Mouse (Mus musculus) embryonic facial prominence, embryonic 12.5 days (tissue): ENCODE data around the gene Slc35d3. TPM values are rescaled to one million over a fixed set of nuclear protein-coding genes. Genes with fewer than 3 reads are reported as not detected.
A peak's percentile ranks its signal among the peaks of the same experiment; 100 is the strongest.

ENCODE experiments used
- ATAC-seq: fragments of 200-750 bp; cut with Nextera tagmentation; 2 replicates; pipeline ENCODE4 v1.8.0; 2017; ENCODE audit not compliant: insufficient number of reproducible peaks, insufficient read depth, low FRiP score, low TSS enrichment
- H3K27ac ChIP-seq: fragments of 300-500 bp; sonication (generic); 2 replicates; pipeline ENCODE4 v1.5.1; 2016; ENCODE audit warnings: mild to moderate bottlenecking
- H3K27me3 ChIP-seq: fragments of 300-500 bp; sonication (generic); 2 replicates; pipeline ENCODE4 v1.6.1; 2016; ENCODE audit warnings: mild to moderate bottlenecking, moderate library complexity
- H3K36me3 ChIP-seq: fragments of 300-500 bp; sonication (generic); 2 replicates; pipeline ENCODE4 v1.6.1; 2016; ENCODE audit warnings: mild to moderate bottlenecking
- H3K4me1 ChIP-seq: fragments of 300-500 bp; sonication (generic); 2 replicates; pipeline ENCODE4 v1.6.1; 2016
- H3K4me2 ChIP-seq: fragments of 300-500 bp; sonication (generic); replicated peaks from 2 replicates; pipeline ENCODE4 v1.6.1; 2016; ENCODE audit warnings: mild to moderate bottlenecking, moderate library complexity
- H3K4me3 ChIP-seq: fragments of 300-500 bp; sonication (generic); 2 replicates; pipeline ENCODE4 v1.5.1; 2016; ENCODE audit warnings: mild to moderate bottlenecking
- H3K9ac ChIP-seq: fragments of 300-500 bp; sonication (generic); 2 replicates; pipeline ENCODE4 v1.6.1; 2016; ENCODE audit warnings: mild to moderate bottlenecking, moderate library complexity
- H3K9me3 ChIP-seq: fragments of 300-500 bp; sonication (generic); 2 replicates; pipeline ENCODE4 v1.6.1; 2016; ENCODE audit warnings: mild to moderate bottlenecking, moderate library complexity
- WGBS: fragments of 180-500 bp; shearing (Covaris S2); methylation state at CpG from one replicate; pipeline ENCODE4 v1.1.7; 2016; 5-methylcytosine and 5-hydroxymethylcytosine counted together
- polyA plus RNA-seq: library from polyadenylated mRNA; unstranded; fragments of >200 nt; fragmentation: Nextera tagmentation; extraction: Ambion mirVana; gene quantifications from 2 replicates; pipeline ENCODE4 v1.2.1, GENCODE M21; 2016

The Slc35d3 gene
- 0.57 and 0.73 TPM in 2 replicates for polyA plus RNA-seq

DNA sequence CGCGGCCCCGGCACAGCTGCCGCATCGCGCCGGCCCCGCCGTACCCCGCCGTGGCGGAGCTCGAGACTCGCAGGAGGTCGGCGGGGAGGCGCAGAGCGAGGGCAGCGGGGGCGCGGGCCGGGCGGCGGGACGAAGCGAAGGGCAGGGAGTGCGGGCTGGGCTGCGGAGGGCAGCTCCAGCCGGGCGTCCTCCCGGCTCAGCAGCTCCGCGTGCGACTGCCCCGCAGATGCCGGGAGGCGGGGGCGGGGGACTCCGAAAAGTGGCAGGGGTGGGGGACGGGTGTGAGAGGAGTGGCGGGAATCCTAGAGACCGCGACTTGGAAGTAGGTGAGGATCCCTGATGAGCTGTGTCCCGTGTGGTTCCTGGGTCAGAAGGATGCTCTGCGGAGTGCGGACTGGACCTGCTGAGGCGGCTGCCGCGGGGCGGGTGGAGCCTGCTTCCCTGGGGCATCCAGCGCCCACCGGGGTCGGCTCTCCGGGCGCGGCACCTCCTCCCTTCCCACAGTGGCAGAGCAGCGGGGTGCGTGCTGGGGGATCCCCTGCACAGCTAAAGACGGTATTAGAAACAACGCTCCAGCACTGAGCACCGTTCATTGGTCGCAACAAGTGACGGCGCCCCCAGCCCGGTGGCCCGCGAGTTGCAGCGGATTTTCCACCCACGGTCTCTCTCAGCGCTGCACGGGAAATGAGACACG, at the start of gene Slc35d3:
Slc35d3 (minus strand) TSS at position 462 of the 694 bp plus-strand sequence.
- H3K9me3 ChIP-seq: no peaks in the 10 kb centered on the region
- peak; percentile 57 for ATAC-seq
- H3K9ac ChIP-seq: peak within 1 kb of the TSS; percentile 53
- H3K27me3 ChIP-seq: peaks cover 47% of the 10 kb centered on the region
- no peak within 1 kb of the TSS for H3K27ac ChIP-seq
- peak within 1 kb of the TSS; percentile 62 for H3K4me3 ChIP-seq
- no peaks in the 10 kb centered on the region for H3K36me3 ChIP-seq
- H3K4me1 ChIP-seq: peaks cover 20% of the 10 kb centered on the region
- WGBS: under 1% methylated on average over 72 of the region's 72 CpGs
- H3K4me2 ChIP-seq: peak within 1 kb of the TSS; percentile 100

DNA sequence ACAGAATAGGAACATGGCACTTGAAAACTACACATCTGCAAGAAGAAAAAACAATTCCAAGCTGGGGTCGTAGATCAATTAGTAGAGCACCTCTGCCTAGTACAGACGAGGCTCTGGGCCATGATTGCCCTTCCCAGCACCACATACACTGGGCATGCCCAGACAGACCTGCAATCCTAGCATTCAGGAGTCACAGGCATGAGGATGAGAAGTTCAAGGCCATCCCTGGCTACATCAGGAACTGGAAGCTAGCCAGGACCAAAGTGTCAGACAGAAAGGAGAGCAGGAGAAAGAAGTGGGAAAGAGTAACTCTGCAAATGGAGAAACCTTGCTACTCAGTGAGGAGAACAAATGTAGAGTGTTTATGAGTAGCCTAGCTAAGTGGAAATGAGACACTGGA, 48.9 kb upstream of the Slc35d3 start:
- ATAC-seq: no peak
- no peak overlapping the region for H3K27ac ChIP-seq
- whole genome bisulfite sequencing: 65% methylated on average over 2 of the region's 2 CpGs

DNA sequence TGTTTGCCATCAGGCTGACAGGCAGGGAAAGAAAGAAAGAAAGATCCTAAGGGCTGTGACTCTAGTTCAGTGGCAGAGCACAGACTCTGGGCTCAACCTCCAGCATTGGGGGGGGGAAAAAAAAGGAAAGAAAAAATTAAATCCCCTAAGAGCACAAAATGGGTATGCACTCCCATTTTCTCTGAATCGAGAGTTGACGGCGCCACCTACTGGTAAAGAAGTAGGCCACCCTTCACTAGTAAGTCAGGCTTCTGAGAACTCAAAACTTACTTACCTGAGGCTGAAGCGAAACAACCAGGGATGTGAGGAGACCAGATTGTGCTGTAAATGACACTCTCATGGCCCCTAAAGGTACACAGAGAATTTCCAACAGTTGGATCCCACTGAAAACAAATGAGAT, 42.7 kb upstream of the Slc35d3 start:
- no peak overlapping the region for H3K4me2 ChIP-seq
- no peak for ATAC-seq

More for the DNA sequence above, 48.9 kb upstream of the Slc35d3 start:
- H3K36me3 ChIP-seq: no peaks in the 10 kb centered on the region
- H3K27me3 ChIP-seq: no peaks in the 10 kb centered on the region
- no peak overlapping the region for H3K4me3 ChIP-seq
- no peak overlapping the region for H3K9ac ChIP-seq
- H3K9me3 ChIP-seq: no peaks in the 10 kb centered on the region
- no peak overlapping the region for H3K4me2 ChIP-seq
- H3K4me1 ChIP-seq: no peaks in the 10 kb centered on the region

DNA sequence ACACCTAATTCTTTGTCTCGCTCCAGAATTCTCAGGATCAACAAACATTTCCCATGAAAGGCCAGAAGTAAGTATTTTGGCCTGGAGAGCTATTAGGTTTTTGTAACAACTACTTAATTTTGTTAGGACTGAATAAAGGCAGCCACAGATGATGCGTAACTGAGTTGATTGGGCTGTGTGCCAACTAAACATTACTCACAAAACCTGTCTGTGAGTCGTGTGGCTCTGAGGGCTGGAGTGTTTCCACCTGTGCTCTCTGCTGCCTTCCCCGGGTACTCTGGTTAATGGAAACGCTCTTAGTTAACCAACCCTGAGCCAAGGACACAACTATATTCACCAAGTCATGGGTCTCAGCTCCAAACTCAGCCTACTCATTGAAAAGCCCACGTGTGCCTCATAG, 41.9 kb upstream of the Slc35d3 start:
- Histone ChIP-seq H3K4me1 (no peaks in the 10 kb centered on the region), H3K4me3 (no peak overlapping the region)

More for the DNA sequence above, 42.7 kb upstream of the Slc35d3 start:
- Histone ChIP-seq H3K9ac (no peak overlapping the region), H3K27ac (no peak overlapping the region), H3K4me1 (no peaks in the 10 kb centered on the region), H3K27me3 (no peaks in the 10 kb centered on the region), H3K9me3 (no peaks in the 10 kb centered on the region), H3K4me3 (no peak overlapping the region), H3K36me3 (no peaks in the 10 kb centered on the region; the same call in 1 of the 2 replicates)
- 20% methylated on average over 4 of the region's 4 CpGs for WGBS

DNA sequence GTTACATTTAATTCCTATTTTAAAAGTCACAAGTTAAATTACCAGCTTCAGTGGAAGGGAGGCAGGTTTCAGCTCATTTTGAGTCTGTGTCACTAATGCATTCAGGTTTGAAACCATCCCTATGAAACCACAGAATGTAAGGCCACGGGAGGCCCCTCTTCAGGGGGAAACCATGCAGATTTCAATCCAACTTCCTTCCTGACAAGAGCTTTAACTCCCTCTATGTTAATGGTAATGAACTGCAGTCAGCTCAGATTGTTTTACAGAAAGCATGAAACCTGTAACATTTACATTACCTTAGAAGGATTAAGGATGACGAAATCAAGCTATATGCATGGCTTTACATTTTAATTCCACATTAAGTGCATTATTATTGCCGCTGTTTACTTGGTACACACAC, 40.4 kb upstream of the Slc35d3 start:
- Histone ChIP-seq H3K36me3 (peaks cover 6% of the 10 kb centered on the region; the same call in 1 of the 2 replicates), H3K9ac (no peak overlapping the region), H3K9me3 (no peaks in the 10 kb centered on the region), H3K4me3 (no peak overlapping the region), H3K27ac (no peak overlapping the region), H3K4me1 (no peaks in the 10 kb centered on the region), H3K27me3 (no peaks in the 10 kb centered on the region), H3K4me2 (no peak overlapping the region)
- no peak for ATAC-seq
- WGBS: 43% methylated on average over 3 of the region's 3 CpGs

More for the DNA sequence above, 41.9 kb upstream of the Slc35d3 start:
- Histone ChIP-seq H3K4me2 (no peak overlapping the region), H3K9me3 (no peaks in the 10 kb centered on the region), H3K27ac (no peak overlapping the region), H3K27me3 (no peaks in the 10 kb centered on the region), H3K9ac (no peak overlapping the region), H3K36me3 (peaks cover 6% of the 10 kb centered on the region; the same call in 1 of the 2 replicates)
- 74% methylated on average over 6 of the region's 6 CpGs for WGBS
- ATAC-seq: no peak

DNA sequence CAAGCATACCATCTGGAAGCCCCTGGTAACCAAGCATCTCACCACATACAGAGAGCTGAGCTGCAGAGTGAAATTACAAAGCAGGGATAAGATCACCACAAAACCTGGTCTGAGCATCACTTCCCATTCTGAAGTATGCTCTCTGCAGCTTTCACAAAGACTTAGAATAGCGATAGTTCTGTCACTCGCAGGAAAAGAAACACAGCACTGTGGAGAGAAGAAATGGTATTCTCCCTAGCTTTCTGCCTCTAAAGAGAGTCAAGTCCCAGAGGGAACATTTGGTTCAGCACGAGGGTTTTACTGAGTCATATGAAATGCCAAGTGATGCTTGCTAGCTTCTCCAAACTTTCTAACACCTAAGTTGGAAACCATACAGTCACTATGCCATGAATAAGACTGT, 38.6 kb upstream of the Slc35d3 start:
- Histone ChIP-seq H3K36me3 (peaks cover 6% of the 10 kb centered on the region; the same call in 1 of the 2 replicates), H3K27ac (no peak overlapping the region), H3K9ac (no peak overlapping the region), H3K9me3 (no peaks in the 10 kb centered on the region), H3K4me2 (no peak overlapping the region), H3K4me1 (no peaks in the 10 kb centered on the region), H3K27me3 (no peaks in the 10 kb centered on the region), H3K4me3 (no peak overlapping the region)
- WGBS: 89% methylated on average over 3 of the region's 3 CpGs
- ATAC-seq: no peak

DNA sequence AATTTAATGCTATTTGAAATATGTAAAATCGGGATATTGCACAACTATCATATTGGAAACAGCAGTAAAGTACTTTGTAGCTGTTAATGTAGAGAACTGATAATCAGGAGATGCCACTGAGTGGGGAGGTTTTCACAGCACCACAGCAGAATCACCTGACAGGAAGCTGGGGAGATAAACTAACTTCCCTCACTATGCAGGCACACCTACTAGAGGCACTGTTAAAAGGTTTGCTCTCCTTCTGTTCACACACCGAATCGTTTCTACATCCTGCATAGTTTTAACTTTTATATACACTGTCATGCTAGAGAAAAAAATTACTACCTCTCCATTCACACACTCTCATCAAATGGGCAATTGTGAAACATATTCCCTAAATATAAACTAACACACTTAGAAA, 35.0 kb upstream of the Slc35d3 start:
- H3K9ac ChIP-seq: no peak overlapping the region
- ATAC-seq: no peak
- H3K4me2 ChIP-seq: no peak overlapping the region
- peaks cover 6% of the 10 kb centered on the region; the same call in 1 of the 2 replicates for H3K36me3 ChIP-seq
- no peak overlapping the region for H3K4me3 ChIP-seq
- 85% methylated on average over 3 of the region's 3 CpGs for WGBS
- H3K27me3 ChIP-seq: no peaks in the 10 kb centered on the region
- no peaks in the 10 kb centered on the region for H3K4me1 ChIP-seq
- no peak overlapping the region for H3K27ac ChIP-seq
- no peaks in the 10 kb centered on the region for H3K9me3 ChIP-seq

DNA sequence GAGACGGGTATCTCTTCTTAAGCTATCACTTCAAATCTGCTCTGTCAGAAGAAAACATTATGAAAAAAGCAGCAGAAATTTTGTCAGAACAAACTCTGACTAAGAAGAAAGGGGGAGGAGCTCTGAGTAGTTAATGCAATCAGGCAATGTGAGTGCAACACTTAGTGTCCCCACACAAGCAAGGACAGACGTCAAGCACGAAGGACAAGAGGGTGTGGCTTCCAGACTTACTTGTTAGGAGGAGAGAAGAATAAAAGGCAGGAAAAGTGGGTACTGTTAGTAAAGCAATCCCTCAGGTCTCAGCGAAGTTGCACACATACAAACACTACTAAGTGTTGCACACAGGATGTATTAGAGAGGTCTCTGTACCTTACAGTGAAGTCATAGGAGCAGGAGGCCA, 33.1 kb upstream of the Slc35d3 start:
- Histone ChIP-seq H3K4me1 (no peaks in the 10 kb centered on the region), H3K9ac (no peak overlapping the region), H3K9me3 (no peaks in the 10 kb centered on the region), H3K4me3 (no peak overlapping the region), H3K27me3 (no peaks in the 10 kb centered on the region), H3K27ac (no peak overlapping the region), H3K36me3 (peaks cover 6% of the 10 kb centered on the region; the same call in 1 of the 2 replicates), H3K4me2 (no peak overlapping the region)
- WGBS: 64% methylated on average over 4 of the region's 4 CpGs
- no peak for ATAC-seq

DNA sequence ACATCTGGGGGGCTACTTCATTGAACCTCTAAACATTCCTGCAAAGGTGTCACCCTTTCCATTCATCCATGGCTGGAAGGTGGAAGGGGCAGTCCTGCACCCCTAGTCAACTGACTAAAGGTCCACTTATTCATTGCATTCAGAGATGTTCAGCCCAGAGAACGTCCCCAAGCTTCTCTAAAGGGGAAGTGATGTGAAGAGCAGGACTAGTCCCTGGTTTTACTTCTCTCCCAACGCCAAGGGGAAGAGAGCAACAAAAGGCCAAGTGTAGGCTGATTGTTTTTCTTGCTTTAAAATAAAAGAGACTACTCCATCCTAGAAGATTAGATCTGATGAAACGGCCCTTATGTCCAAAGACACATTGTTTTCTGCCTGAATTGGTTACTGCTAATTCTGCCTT, 29.2 kb upstream of the Slc35d3 start:
- Histone ChIP-seq H3K9me3 (no peaks in the 10 kb centered on the region), H3K27ac (no peak overlapping the region), H3K4me1 (0 out of 2 replicates have a peak, but pooled peaks cover 3% of the 10 kb centered on the region), H3K4me2 (no peak overlapping the region), H3K27me3 (no peaks in the 10 kb centered on the region), H3K9ac (no peak overlapping the region), H3K36me3 (no peaks in the 10 kb centered on the region), H3K4me3 (no peak overlapping the region)
- no peak for ATAC-seq
- 71% methylated on average over 3 of the region's 3 CpGs for WGBS

DNA sequence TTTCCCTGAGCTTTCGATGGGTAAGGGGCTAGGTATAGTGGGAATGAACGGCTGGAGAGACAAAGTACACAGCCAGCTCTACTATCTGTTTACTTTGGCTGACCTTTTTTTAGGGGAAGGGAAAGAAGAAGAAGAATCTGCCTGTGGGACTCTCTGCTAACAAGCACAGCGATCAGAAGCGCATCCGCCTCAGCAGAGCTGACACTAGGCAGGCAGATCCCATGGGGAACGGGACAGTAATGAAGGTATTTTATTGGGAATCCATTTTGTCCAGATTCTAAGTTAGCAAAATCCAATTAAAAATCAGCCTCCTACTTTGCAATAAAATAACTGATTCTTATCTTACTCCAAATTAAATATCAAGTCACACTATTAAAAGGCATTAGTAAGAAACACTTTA, 27.9 kb upstream of the Slc35d3 start:
- H3K4me1 ChIP-seq: 0 out of 2 replicates have a peak, but pooled peaks cover 3% of the 10 kb centered on the region
- H3K9ac ChIP-seq: no peak overlapping the region
- no peak for ATAC-seq
- H3K4me2 ChIP-seq: no peak overlapping the region
- no peaks in the 10 kb centered on the region for H3K36me3 ChIP-seq
- no peaks in the 10 kb centered on the region for H3K27me3 ChIP-seq
- no peak overlapping the region for H3K4me3 ChIP-seq
- no peaks in the 10 kb centered on the region for H3K9me3 ChIP-seq
- H3K27ac ChIP-seq: no peak overlapping the region
- WGBS: 60% methylated on average over 6 of the region's 6 CpGs

DNA sequence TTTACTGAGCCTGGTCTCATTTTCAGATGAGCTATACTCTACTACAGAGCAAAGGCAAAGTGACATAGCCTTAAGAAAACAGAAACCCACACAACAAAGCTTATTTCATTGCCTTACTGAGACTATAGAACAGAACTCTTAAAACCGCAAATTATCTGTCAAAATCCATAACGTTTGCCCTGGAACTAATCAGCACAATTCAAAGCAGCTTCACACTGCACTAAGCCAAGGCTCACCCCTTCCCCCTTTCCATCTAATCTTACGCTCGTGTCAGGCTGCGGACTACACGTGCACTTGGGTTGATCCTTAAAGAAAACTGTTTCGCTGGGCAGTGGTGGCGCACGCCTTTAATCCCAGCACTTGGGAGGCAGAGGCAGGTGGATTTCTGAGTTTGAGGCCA, 26.4 kb upstream of the Slc35d3 start:
- H3K4me3 ChIP-seq: no peak overlapping the region
- no peak overlapping the region for H3K4me2 ChIP-seq
- ATAC-seq: no peak
- H3K9ac ChIP-seq: no peak overlapping the region
- H3K36me3 ChIP-seq: no peaks in the 10 kb centered on the region
- 69% methylated on average over 9 of the region's 9 CpGs for WGBS
- no peaks in the 10 kb centered on the region for H3K9me3 ChIP-seq
- no peaks in the 10 kb centered on the region for H3K27me3 ChIP-seq
- H3K27ac ChIP-seq: no peak overlapping the region
- H3K4me1 ChIP-seq: 0 out of 2 replicates have a peak, but pooled peaks cover 3% of the 10 kb centered on the region

DNA sequence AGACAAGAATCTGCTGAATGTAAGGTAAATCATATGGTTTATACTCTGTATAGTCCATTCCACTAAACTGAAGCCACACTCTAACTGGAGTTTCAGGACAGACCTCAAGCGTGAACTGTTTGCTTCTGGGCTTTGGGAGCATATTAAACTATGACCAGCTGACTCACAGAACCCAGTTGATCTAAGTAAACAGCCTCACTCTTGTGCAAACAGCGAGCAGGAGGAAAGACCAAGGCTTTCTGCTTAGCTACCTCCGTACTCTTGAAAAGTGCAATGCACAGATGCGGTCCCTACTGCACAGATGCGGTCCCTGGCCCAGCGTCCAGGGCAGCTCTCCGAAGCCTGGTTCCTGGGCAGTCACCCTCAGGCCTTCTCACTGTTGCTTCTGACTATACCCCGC, 26.0 kb upstream of the Slc35d3 start:
- Histone ChIP-seq H3K9ac (no peak overlapping the region), H3K36me3 (no peaks in the 10 kb centered on the region), H3K27ac (no peak overlapping the region), H3K4me2 (no peak overlapping the region), H3K27me3 (no peaks in the 10 kb centered on the region), H3K4me1 (0 out of 2 replicates have a peak, but pooled peaks cover 3% of the 10 kb centered on the region), H3K4me3 (no peak overlapping the region), H3K9me3 (no peaks in the 10 kb centered on the region)
- no peak for ATAC-seq
- WGBS: 77% methylated on average over 8 of the region's 8 CpGs
